Mouse (Mus musculus) heart, embryonic 10.5 days (tissue): ENCODE measurements around the gene Adgrd1. TPM values are rescaled to one million over a fixed set of nuclear protein-coding genes. Genes with fewer than 3 reads are reported as not detected.
A peak's percentile ranks its signal among the peaks of the same experiment; 100 is the strongest.
"Not testable (repeated sequence)": the region's sequence is repeated elsewhere in the genome, so short reads cannot be mapped to it uniquely, and the experiment has no call there.

Experiments
- DNase-seq: peaks from one replicate; pipeline ENCODE4 v3.0.0-alpha.2; 2017; ENCODE audit warnings: low spot score
- H3K27ac ChIP-seq: fragments of 300-500 bp; sonication (generic); 2 replicates; pipeline ENCODE4 v1.5.1; 2016; ENCODE audit warnings: mild to moderate bottlenecking
- H3K27me3 ChIP-seq: fragments of 300-500 bp; sonication (generic); 2 replicates; pipeline ENCODE4 v1.6.1; 2016; ENCODE audit warnings: mild to moderate bottlenecking; ENCODE audit not compliant: poor library complexity, insufficient read depth, severe bottlenecking
- H3K36me3 ChIP-seq: fragments of 300-500 bp; sonication (generic); 2 replicates; pipeline ENCODE4 v1.6.1; 2016; ENCODE audit warnings: mild to moderate bottlenecking, moderate library complexity
- H3K4me1 ChIP-seq: fragments of 300-500 bp; sonication (generic); 2 replicates; pipeline ENCODE4 v1.6.1; 2016; ENCODE audit warnings: mild to moderate bottlenecking
- H3K4me3 ChIP-seq: fragments of 300-500 bp; sonication (generic); 2 replicates; pipeline ENCODE4 v1.5.1; 2016; ENCODE audit warnings: mild to moderate bottlenecking, moderate library complexity
- H3K9me3 ChIP-seq: fragments of 300-500 bp; sonication (generic); 2 replicates; pipeline ENCODE4 v1.6.1; 2016; ENCODE audit warnings: mild to moderate bottlenecking, moderate library complexity
- WGBS: fragments of 180-500 bp; shearing (Covaris S2); methylation state at CpG from one replicate; pipeline ENCODE4 v1.1.7; 2016; 5-methylcytosine and 5-hydroxymethylcytosine counted together
- polyA plus RNA-seq: library from polyadenylated mRNA; unstranded; fragments of >200 nt; fragmentation: Nextera tagmentation; extraction: Ambion mirVana; gene quantifications from 2 replicates; pipeline ENCODE4 v1.2.1, GENCODE M21; 2016

The Adgrd1 gene
- polyA plus RNA-seq, 1 experiment from 2014 or later: 0.11 TPM

- 65% methylated on average over 8 of the region's 8 CpGs for WGBS
Observed at GRCm38 (mm10) chr5:129116299-129116698, 19.7 kb downstream of the Adgrd1 start.

GRCm38 (mm10) chr5:129117593-129118113 is 21.1 kb downstream of the Adgrd1 start:
- no peaks in the 10 kb centered on the region for H3K27me3 ChIP-seq
- no peaks in the 10 kb centered on the region for H3K4me1 ChIP-seq
- H3K27ac ChIP-seq: no peak overlapping the region
- WGBS: 87% methylated on average over 4 of the region's 4 CpGs
- no peak for DNase-seq
- H3K36me3 ChIP-seq: no peaks in the 10 kb centered on the region
- no peaks in the 10 kb centered on the region for H3K9me3 ChIP-seq
- no peak overlapping the region for H3K4me3 ChIP-seq

More at GRCm38 (mm10) chr5:129116299-129116698, 19.7 kb downstream of the Adgrd1 start:
- DNase-seq: no peak
- H3K4me3 ChIP-seq: no peak overlapping the region
- no peaks in the 10 kb centered on the region for H3K9me3 ChIP-seq
- no peaks in the 10 kb centered on the region for H3K36me3 ChIP-seq
- no peaks in the 10 kb centered on the region for H3K4me1 ChIP-seq
- no peaks in the 10 kb centered on the region for H3K27me3 ChIP-seq
- H3K27ac ChIP-seq: no peak overlapping the region

DNA sequence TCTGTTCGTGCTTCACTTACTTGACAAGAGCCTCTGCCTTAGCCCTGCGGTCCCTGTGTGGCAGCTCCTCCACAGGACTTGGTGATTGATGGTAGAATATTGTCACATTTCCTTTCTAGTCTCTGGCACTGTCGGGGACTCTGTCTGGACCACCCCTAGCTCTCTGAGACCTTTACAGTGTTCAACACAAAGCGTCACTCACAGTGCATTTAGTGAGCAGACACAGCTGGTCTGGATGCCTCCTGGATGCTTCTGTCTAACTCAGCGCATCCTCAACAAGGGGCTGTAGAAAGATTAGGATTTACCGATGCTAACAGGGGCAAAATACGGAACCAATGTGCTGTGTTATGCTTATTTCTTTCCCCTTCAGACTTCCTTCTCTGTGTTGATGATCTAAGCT is 22.0 kb downstream of the Adgrd1 start:
- Histone ChIP-seq H3K36me3 (no peaks in the 10 kb centered on the region), H3K27me3 (no peaks in the 10 kb centered on the region), H3K4me1 (no peaks in the 10 kb centered on the region), H3K9me3 (no peaks in the 10 kb centered on the region), H3K4me3 (no peak overlapping the region), H3K27ac (no peak overlapping the region)
- DNase-seq: no peak
- WGBS: 60% methylated on average over 7 of the region's 7 CpGs

DNA sequence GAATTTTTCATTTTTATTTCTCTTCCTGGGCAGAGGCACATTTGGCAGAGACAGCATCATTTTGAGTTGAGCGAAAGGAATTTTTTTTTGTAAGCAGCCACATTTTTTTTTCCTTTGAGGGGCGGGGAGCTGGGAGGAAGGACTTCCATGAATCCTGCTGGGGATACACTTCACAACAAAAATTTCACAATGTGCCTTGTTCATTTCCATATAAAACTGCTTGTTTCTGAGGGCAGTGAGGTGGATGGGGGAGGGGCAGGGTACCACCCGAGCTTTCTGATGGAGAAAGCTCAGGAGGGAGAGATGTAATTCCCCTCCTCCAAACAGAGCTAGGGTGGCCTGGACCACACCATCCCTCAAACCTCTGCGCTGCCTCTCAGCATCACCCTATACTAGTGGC is 22.6 kb downstream of the Adgrd1 start:
- Histone ChIP-seq H3K36me3 (no peaks in the 10 kb centered on the region), H3K27ac (no peak overlapping the region), H3K4me3 (no peak overlapping the region), H3K9me3 (no peaks in the 10 kb centered on the region), H3K27me3 (no peaks in the 10 kb centered on the region), H3K4me1 (peaks cover 2% of the 10 kb centered on the region; the same call in 1 of the 2 replicates)
- WGBS: 63% methylated on average over 4 of the region's 4 CpGs
- no peak for DNase-seq

- H3K9me3 ChIP-seq: no peaks in the 10 kb centered on the region
- peaks cover 4% of the 10 kb centered on the region; the same call in 1 of the 2 replicates for H3K4me1 ChIP-seq
- 82% methylated on average over 15 of the region's 15 CpGs for WGBS
- H3K36me3 ChIP-seq: no peaks in the 10 kb centered on the region
- H3K27ac ChIP-seq: no peak overlapping the region
- no peak for DNase-seq
- no peaks in the 10 kb centered on the region for H3K27me3 ChIP-seq
- no peak overlapping the region for H3K4me3 ChIP-seq
Observed at GRCm38 (mm10) chr5:129121654-129122285, 25.2 kb downstream of the Adgrd1 start.

DNA sequence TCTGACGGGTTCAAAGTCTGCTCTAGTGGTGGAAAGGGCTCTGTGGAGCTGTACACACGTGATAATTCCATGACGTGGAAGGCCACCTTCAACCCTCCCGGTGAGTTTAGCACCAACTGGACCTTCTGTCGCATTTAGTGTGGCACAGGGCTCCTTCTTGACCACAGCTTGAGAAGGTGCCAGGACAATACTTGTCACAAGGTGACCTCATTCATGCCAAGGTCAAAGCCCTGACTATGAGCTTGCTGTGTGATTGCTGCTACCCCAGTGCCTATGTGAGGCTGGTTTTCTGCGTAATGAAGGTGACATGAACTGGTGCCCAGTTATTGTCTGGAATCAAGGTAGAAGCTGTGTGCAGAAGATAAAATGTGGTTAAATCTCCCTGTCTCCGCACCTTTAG is 25.9 kb downstream of the Adgrd1 start:
- whole genome bisulfite sequencing: 80% methylated on average over 7 of the region's 7 CpGs
- Histone ChIP-seq H3K4me1 (peaks cover 4% of the 10 kb centered on the region; the same call in 1 of the 2 replicates), H3K4me3 (no peak overlapping the region), H3K27me3 (no peaks in the 10 kb centered on the region), H3K9me3 (no peaks in the 10 kb centered on the region), H3K27ac (no peak overlapping the region), H3K36me3 (no peaks in the 10 kb centered on the region)
- DNase-seq: no peak

DNA sequence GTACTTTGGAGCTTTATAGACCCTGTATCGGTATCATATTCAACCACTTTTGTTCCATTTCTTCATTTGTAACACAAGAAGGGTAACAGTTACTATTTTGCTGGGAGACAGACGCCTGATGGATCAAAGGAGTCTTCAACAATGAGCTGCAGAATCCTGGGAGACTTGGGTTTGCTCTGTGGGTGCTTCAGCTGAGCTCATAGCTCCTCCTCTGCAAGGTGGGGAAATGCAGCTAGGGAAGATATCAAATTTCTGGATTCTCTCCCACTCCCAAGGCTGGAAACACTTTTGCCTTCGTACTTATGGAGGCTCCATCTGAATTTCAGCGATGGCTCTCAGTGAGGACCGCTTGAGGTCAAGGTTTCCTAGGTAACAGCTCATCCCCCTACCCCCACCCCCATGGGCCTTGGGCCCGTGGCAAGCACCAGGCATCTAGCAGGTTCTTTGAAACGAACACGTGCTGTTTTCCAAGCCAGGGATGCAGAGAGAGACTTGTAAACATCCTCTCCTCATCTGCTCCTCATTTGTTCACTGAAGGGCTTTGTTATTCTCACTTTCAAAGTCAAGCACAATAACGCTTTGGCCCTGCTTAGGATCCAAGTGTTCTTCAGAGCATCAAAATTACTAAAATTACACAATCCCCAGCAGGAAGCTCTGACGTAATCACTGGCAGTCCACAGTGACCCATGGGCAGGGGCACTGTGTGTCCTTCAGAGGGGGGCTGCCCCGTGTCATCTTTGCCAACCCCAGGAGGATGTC is 27.7 kb downstream of the Adgrd1 start:
- no peak for DNase-seq
- Histone ChIP-seq H3K4me3 (no peak overlapping the region), H3K4me1 (peaks cover 4% of the 10 kb centered on the region; the same call in 1 of the 2 replicates), H3K27ac (no peak overlapping the region), H3K27me3 (no peaks in the 10 kb centered on the region), H3K9me3 (no peaks in the 10 kb centered on the region), H3K36me3 (no peaks in the 10 kb centered on the region)
- WGBS: 52% methylated on average over 11 of the region's 11 CpGs

DNA sequence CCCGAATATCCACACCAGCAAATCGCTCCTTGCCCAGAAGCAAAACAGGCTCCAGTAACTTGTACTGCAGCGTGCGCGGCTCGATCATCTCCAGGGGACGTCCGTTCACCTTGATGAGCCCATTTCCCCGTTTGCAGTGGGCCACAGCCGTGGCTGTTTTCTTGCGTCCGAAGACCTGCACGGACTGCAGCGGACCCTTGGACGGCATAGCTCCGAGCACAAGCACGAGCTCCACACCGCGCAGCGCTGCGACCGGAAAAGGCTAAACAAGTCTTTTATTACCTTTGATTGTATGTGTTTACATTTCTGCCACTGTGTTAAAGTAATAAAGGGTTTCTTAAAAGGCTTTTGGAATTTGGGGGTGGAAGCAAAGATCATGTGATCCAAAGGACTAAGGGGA is 31.8 kb downstream of the Adgrd1 start:
- not testable (repeated sequence) for H3K4me1 ChIP-seq, H3K27me3 ChIP-seq, DNase-seq, H3K36me3 ChIP-seq, H3K4me3 ChIP-seq, H3K27ac ChIP-seq, H3K9me3 ChIP-seq
- WGBS: 95% methylated on average over 22 of the region's 22 CpGs

DNA sequence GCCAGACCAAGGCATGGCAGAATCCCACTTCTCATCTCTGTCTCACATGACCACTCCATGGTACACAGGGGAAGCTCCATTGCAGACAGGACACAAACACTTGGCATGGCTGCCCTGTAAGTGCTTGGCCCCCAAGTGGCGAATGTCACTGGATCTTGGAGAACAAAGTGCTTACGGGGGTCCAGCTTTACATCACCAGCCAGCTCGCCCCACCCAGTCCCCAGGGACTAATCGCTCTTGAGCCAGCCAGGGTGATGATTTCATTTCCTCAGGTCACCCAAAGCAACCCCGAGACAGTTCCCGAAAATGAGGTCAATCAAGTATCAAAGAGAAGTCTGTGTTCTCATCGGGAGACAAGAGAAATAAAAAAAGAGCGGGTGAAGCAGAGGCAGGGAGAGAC is 33.8 kb downstream of the Adgrd1 start:
- no peaks in the 10 kb centered on the region for H3K27me3 ChIP-seq
- H3K9me3 ChIP-seq: no peaks in the 10 kb centered on the region
- DNase-seq: no peak
- peaks cover 8% of the 10 kb centered on the region; the same call in 1 of the 2 replicates for H3K4me1 ChIP-seq
- no peaks in the 10 kb centered on the region for H3K36me3 ChIP-seq
- 82% methylated on average over 8 of the region's 8 CpGs for WGBS
- H3K27ac ChIP-seq: no peak overlapping the region
- H3K4me3 ChIP-seq: no peak overlapping the region

DNA sequence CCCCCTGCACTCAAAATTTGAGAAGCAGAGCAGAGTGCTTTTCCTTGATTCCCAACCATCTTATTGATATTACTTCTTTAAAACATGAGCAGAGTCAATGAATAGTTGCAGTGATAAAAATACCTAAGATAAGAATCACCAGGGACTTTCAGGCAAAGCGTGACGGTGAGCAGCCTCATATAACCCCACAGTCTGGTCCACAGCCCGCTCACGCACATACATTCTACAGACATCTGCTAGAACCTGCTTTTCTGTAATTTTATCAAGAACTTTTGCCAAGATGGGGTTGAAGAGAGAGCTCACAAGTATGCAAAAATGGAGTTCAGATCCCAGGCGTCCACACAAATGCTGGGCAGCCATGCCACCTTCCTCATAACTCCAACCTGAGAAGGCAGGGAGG is 40.9 kb downstream of the Adgrd1 start:
- H3K9me3 ChIP-seq: no peaks in the 10 kb centered on the region
- H3K4me3 ChIP-seq: no peak overlapping the region
- H3K36me3 ChIP-seq: no peaks in the 10 kb centered on the region
- H3K4me1 ChIP-seq: peaks cover 8% of the 10 kb centered on the region; the same call in 1 of the 2 replicates
- H3K27me3 ChIP-seq: no peaks in the 10 kb centered on the region
- whole genome bisulfite sequencing: 88% methylated on average over 5 of the region's 5 CpGs
- no peak overlapping the region for H3K27ac ChIP-seq
- DNase-seq: no peak

DNA sequence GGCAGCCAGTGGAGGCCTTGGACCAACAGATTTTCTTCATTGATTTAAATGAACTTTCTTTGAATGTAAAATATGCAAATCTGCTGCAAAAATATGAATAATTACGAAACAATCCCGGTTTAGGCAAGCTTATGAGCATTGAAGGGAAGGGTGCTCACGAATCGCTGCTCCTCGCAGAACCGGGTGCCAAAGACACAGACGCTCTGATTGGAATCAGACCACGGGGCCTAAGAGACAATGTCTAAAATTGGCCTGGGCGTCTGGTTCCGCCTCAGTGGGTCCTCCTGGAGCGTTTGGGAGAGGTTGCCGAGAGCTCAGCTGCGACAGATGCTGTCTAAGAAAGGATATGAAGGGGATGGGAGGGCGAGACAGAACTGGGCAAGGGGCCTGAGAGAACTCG is 42.0 kb downstream of the Adgrd1 start:
- Histone ChIP-seq H3K4me1 (0 out of 2 replicates have a peak, but pooled peaks cover 2% of the 10 kb centered on the region), H3K4me3 (no peak overlapping the region), H3K36me3 (no peaks in the 10 kb centered on the region), H3K27me3 (no peaks in the 10 kb centered on the region), H3K27ac (no peak overlapping the region; the same call in 1 of the 2 replicates), H3K9me3 (no peaks in the 10 kb centered on the region)
- no peak for DNase-seq
- WGBS: 80% methylated on average over 15 of the region's 15 CpGs

- Histone ChIP-seq H3K27ac (no peak overlapping the region), H3K4me3 (no peak overlapping the region), H3K36me3 (no peaks in the 10 kb centered on the region), H3K27me3 (0 out of 2 replicates have a peak, but pooled peaks cover 6% of the 10 kb centered on the region), H3K9me3 (no peaks in the 10 kb centered on the region), H3K4me1 (peaks cover 29% of the 10 kb centered on the region)
- no peak for DNase-seq
- 61% methylated on average over 5 of the region's 5 CpGs for WGBS
Observed at GRCm38 (mm10) chr5:129142801-129143200, 46.3 kb downstream of the Adgrd1 start.

DNA sequence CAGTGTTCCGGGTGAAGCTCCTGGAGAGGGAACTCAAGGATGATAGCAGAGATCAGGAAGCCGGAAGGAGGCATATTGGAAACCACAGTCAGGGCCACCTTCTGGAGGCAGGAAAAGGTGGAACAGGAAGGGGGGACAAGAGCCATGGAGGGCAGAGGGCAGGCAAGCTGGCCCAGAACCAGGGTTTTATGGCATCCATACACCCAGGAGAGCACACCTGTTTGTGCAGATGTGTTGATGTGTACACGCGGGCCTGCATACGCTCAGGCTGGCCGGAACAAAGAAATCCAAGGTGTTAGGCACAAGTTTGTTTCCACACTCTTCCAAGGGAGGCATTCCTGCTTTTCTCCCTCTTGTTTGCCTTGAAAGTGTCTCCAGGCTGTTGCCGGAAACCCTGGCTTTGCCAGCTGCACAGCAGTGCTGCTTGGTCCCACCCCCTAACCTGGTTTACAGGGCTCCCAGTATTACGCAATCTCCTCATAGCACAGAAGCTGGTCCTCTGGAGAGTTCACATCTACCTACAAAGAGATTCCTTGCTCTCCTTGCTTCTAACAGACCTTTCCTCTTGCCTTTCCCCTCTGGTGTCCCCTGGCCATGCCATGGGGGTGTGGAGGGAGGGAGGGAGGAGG is 48.9 kb downstream of the Adgrd1 start:
- no peak for DNase-seq
- H3K36me3 ChIP-seq: no peaks in the 10 kb centered on the region
- H3K27me3 ChIP-seq: 0 out of 2 replicates have a peak, but pooled peaks cover 6% of the 10 kb centered on the region
- no peak overlapping the region for H3K4me3 ChIP-seq
- no peaks in the 10 kb centered on the region for H3K9me3 ChIP-seq
- H3K27ac ChIP-seq: peak overlapping the region; percentile 70
- H3K4me1 ChIP-seq: peaks cover 29% of the 10 kb centered on the region
- WGBS: 76% methylated on average over 8 of the region's 8 CpGs
